Mouse (Mus musculus) layer of hippocampus, postnatal 36 days (tissue): Measurements from ENCODE around the gene Gmcl1. TPM values are rescaled to one million over a fixed set of nuclear protein-coding genes. Genes with fewer than 3 reads are reported as not detected.
A peak's percentile ranks its signal among the peaks of the same experiment; 100 is the strongest.

Experiments used
- DNase-seq, 2 experiments: peaks; one replicate each; pipeline ENCODE4 v3.0.0; 2022
- total RNA-seq, 2 experiments: library from RNA; stranded (reverse); gene quantifications; 2 replicates each; pipeline ENCODE4 v1.2.3; 2021

Gmcl1 gene
- total RNA-seq, 2 experiments from 2014 or later = 30.0 to 30.1 TPM

GRCm38 (mm10) chr6:86736313-86736712, 3.1 kb upstream of the Gmcl1 start:
- no peak for DNase-seq

GRCm38 (mm10) chr6:86732276-86733173, 658 bp downstream of the Gmcl1 start:
- peak in 1 of 2 experiments; percentile 4 for DNase-seq

- no peak for DNase-seq
Observed at GRCm38 (mm10) chr6:86728711-86729110, 4.5 kb downstream of the Gmcl1 start.

GRCm38 (mm10) chr6:86721977-86722376, 11.2 kb downstream of the Gmcl1 start:
- DNase-seq = no peak

- no peak for DNase-seq
Observed at GRCm38 (mm10) chr6:86708072-86708774, 25.0 kb downstream of the Gmcl1 start.

- DNase-seq = no peak
Observed at GRCm38 (mm10) chr6:86702577-86702976, 30.6 kb downstream of the Gmcl1 start.

- no peak for DNase-seq
Observed at GRCm38 (mm10) chr6:86697903-86698302, 35.3 kb downstream of the Gmcl1 start.

GRCm38 (mm10) chr6:86696213-86696612, 37.0 kb downstream of the Gmcl1 start:
- DNase-seq = no peak

GRCm38 (mm10) chr6:86694465-86694864, 38.7 kb downstream of the Gmcl1 start:
- peak in 1 of 2 experiments; percentile 20 for DNase-seq

- no peak for DNase-seq
Observed at GRCm38 (mm10) chr6:86689671-86690070, 43.5 kb downstream of the Gmcl1 start.

GRCm38 (mm10) chr6:86686971-86687370, 46.2 kb downstream of the Gmcl1 start:
- no peak for DNase-seq

GRCm38 (mm10) chr6:86684655-86685011, 48.5 kb downstream of the Gmcl1 start:
- no peak for DNase-seq

GRCm38 (mm10) chr6:86683872-86684654, 49.1 kb downstream of the Gmcl1 start, which contains the start of gene Snrnp27:
TSS of gene Snrnp27 (minus strand) at chr6:86684522.
- DNase-seq = peak; percentile 90

GRCm38 (mm10) chr6:86681289-86681688, 51.9 kb downstream of the Gmcl1 start:
- DNase-seq = no peak

- DNase-seq = no peak
Observed at GRCm38 (mm10) chr6:86678341-86678740, 54.8 kb downstream of the Gmcl1 start.

GRCm38 (mm10) chr6:86670873-86671272, 62.3 kb downstream of the Gmcl1 start:
- DNase-seq = peak in 1 of 2 experiments; percentile 40

- peak; percentile 100 for DNase-seq
Observed at GRCm38 (mm10) chr6:86669240-86669727, 63.9 kb downstream of the Gmcl1 start.

- DNase-seq = peak; percentile 13 to 25
Observed at GRCm38 (mm10) chr6:86668580-86669239, 64.5 kb downstream of the Gmcl1 start, which contains the start of gene Mxd1. TSS of gene Mxd1 (minus strand) at chr6:86669161.

- no peak for DNase-seq
Observed at GRCm38 (mm10) chr6:86667061-86667460, 66.1 kb downstream of the Gmcl1 start.

GRCm38 (mm10) chr6:86665560-86666307, 67.4 kb downstream of the Gmcl1 start:
- DNase-seq = no peak

- no peak for DNase-seq
Observed at GRCm38 (mm10) chr6:86665076-86665475, 68.1 kb downstream of the Gmcl1 start.
